Mouse (Mus musculus) brain, embryonic 14.5 days (tissue): ENCODE data around the gene Ptbp3. TPM values are rescaled to one million over a fixed set of nuclear protein-coding genes. Genes with fewer than 3 reads are reported as not detected.

Experiments
- DNase-seq: peaks from one replicate; pipeline ENCODE4 v3.0.0-alpha.2; 2011; ENCODE audit warnings: low read depth
- CTCF ChIP-seq: fragments of 200-500 bp; IDR thresholded peaks from 2 replicates; pipeline ENCODE4 v1.5.1; 2012; ENCODE audit warnings: inconsistent platforms, mild to moderate bottlenecking, moderate library complexity, borderline replicate concordance; ENCODE audit not compliant: insufficient read depth, insufficient read length; ENCODE audit errors: extremely low read depth
- POLR2A ChIP-seq: fragments of 200-500 bp; IDR thresholded peaks from 2 replicates; pipeline ENCODE4 v1.6.1; 2012; ENCODE audit warnings: mild to moderate bottlenecking, inconsistent platforms, borderline replicate concordance; ENCODE audit not compliant: poor library complexity, insufficient read depth, insufficient read length, severe bottlenecking; ENCODE audit errors: extremely low read depth
- polyA plus RNA-seq: library from polyadenylated mRNA; depleted of rRNA; stranded (reverse); fragments of >200 nt; gene quantifications from 2 replicates; pipeline ENCODE4 v1.2.3, GENCODE M21; 2012

Ptbp3 gene
- polyA plus RNA-seq, 1 experiment: 18.6 TPM

- no peak for DNase-seq
- TF ChIP-seq POLR2A (no peak), CTCF (no peak)
These were observed 2.7 kb upstream of the Ptbp3 start for GRCm38 (mm10) chr4:59551901-59552300.

GRCm38 (mm10) chr4:59549977-59550560 lies 905 bp upstream of the Ptbp3 start:
- DNase-seq: no peak
- TF ChIP-seq CTCF (no peak), POLR2A (no peak)

- TF ChIP-seq POLR2A: no peak
- no peak for TF ChIP-seq CTCF
- DNase-seq: peak; percentile 63
These were observed 497 bp downstream of the Ptbp3 start for GRCm38 (mm10) chr4:59548560-59549174.

- peak; percentile 47 for DNase-seq
These were observed 1.1 kb downstream of the Ptbp3 start for GRCm38 (mm10) chr4:59548011-59548559.

GRCm38 (mm10) chr4:59547136-59547889 lies 1.9 kb downstream of the Ptbp3 start:
- TF ChIP-seq CTCF: no peak
- TF ChIP-seq POLR2A: no peak
- DNase-seq: peak; percentile 19

More at GRCm38 (mm10) chr4:59548011-59548559, 1.1 kb downstream of the Ptbp3 start:
- no peak for TF ChIP-seq CTCF
- no peak for TF ChIP-seq POLR2A

- no peak for DNase-seq
- no peak for TF ChIP-seq CTCF
- no peak for TF ChIP-seq POLR2A
These were observed 2.7 kb downstream of the Ptbp3 start for GRCm38 (mm10) chr4:59546285-59547071.

- TF ChIP-seq POLR2A (no peak), CTCF (no peak)
- DNase-seq: no peak
These were observed 4.5 kb downstream of the Ptbp3 start for GRCm38 (mm10) chr4:59544654-59545053.

- TF ChIP-seq POLR2A (no peak), CTCF (no peak)
These were observed 6.2 kb downstream of the Ptbp3 start for GRCm38 (mm10) chr4:59543006-59543405.

GRCm38 (mm10) chr4:59536281-59536680 lies 12.9 kb downstream of the Ptbp3 start:
- TF ChIP-seq POLR2A (no peak), CTCF (no peak)
- DNase-seq: no peak

More at GRCm38 (mm10) chr4:59543006-59543405, 6.2 kb downstream of the Ptbp3 start:
- no peak for DNase-seq

- TF ChIP-seq CTCF (no peak), POLR2A (no peak)
- no peak for DNase-seq
These were observed 13.5 kb downstream of the Ptbp3 start for GRCm38 (mm10) chr4:59535624-59536023.
